Mouse (Mus musculus) MEL (cell line): Measurements from ENCODE around the gene 4930449I24Rik.

Experiments used
- CTCF ChIP-seq, 3 experiments: IDR thresholded peaks in 2 of 3; conservative IDR thresholded peaks in 1 of 3; 2 replicates each; pipeline ENCODE4 v1.5.1; 2011 to 2012; ENCODE audit warnings: low read length in 3 of 3, low read depth in 2 of 3, mild to moderate bottlenecking in 2 of 3, improper control_type of control experiment in 1 of 3, inconsistent platforms in 1 of 3, mixed read lengths in 1 of 3, moderate library complexity in 1 of 3; ENCODE audit not compliant: control insufficient read depth in 1 of 3, insufficient read depth in 1 of 3, poor library complexity in 1 of 3, severe bottlenecking in 1 of 3
- EP300 ChIP-seq, 2 experiments: IDR thresholded peaks; 2 replicates each; pipeline ENCODE4 v1.6.1; 2011; ENCODE audit warnings: improper control_type of control experiment in 2 of 2, low read length in 2 of 2, low read depth in 1 of 2, mild to moderate bottlenecking in 1 of 2
- GATA1 ChIP-seq: IDR thresholded peaks from 2 replicates; pipeline ENCODE4 v1.6.1; 2011; ENCODE audit warnings: low read depth, low read length, improper control_type of control experiment
- KAT2A ChIP-seq: conservative IDR thresholded peaks from 2 replicates; pipeline ENCODE4 v1.6.1; 2012; ENCODE audit warnings: low read depth, low read length, improper control_type of control experiment, inconsistent platforms
- MAZ ChIP-seq: IDR thresholded peaks from 2 replicates; pipeline ENCODE4 v1.6.1; 2012; ENCODE audit warnings: low read depth, mild to moderate bottlenecking, inconsistent platforms, low read length, improper control_type of control experiment
- MYC ChIP-seq: IDR thresholded peaks from 2 replicates; pipeline ENCODE4 v1.6.1; 2011; ENCODE audit warnings: low read depth, mild to moderate bottlenecking, low read length, improper control_type of control experiment, moderate library complexity
- NELFE ChIP-seq: IDR thresholded peaks from 2 replicates; pipeline ENCODE4 v1.6.1; 2011; ENCODE audit warnings: low read depth, low read length, improper control_type of control experiment
- POLR2A ChIP-seq, 2 experiments: IDR thresholded peaks; 2 replicates each; pipeline ENCODE4 v1.6.1; 2011 to 2012; ENCODE audit warnings: low read length in 2 of 2, mild to moderate bottlenecking in 2 of 2, control low read depth in 1 of 2, improper control_type of control experiment in 1 of 2, low read depth in 1 of 2, moderate library complexity in 1 of 2; ENCODE audit not compliant: control insufficient read depth in 1 of 2, insufficient read depth in 1 of 2, poor library complexity in 1 of 2
- RCOR1 ChIP-seq: IDR thresholded peaks from 2 replicates; pipeline ENCODE4 v1.6.1; 2012; ENCODE audit warnings: low read depth, mild to moderate bottlenecking, inconsistent platforms, low read length, improper control_type of control experiment
- TAL1 ChIP-seq: IDR thresholded peaks from 2 replicates; pipeline ENCODE4 v1.6.1; 2012; ENCODE audit warnings: mild to moderate bottlenecking, inconsistent platforms, low read length, moderate library complexity, mixed read lengths
- UBTF ChIP-seq: IDR thresholded peaks from 2 replicates; pipeline ENCODE4 v1.6.1; 2012; ENCODE audit warnings: low read depth, mild to moderate bottlenecking, inconsistent platforms, low read length, improper control_type of control experiment, moderate library complexity, borderline replicate concordance; ENCODE audit not compliant: insufficient read depth
- ZMIZ1 ChIP-seq: IDR thresholded peaks from 2 replicates; pipeline ENCODE4 v1.6.1; 2012; ENCODE audit warnings: low read depth, mild to moderate bottlenecking, inconsistent platforms, low read length, improper control_type of control experiment, moderate library complexity

DNA sequence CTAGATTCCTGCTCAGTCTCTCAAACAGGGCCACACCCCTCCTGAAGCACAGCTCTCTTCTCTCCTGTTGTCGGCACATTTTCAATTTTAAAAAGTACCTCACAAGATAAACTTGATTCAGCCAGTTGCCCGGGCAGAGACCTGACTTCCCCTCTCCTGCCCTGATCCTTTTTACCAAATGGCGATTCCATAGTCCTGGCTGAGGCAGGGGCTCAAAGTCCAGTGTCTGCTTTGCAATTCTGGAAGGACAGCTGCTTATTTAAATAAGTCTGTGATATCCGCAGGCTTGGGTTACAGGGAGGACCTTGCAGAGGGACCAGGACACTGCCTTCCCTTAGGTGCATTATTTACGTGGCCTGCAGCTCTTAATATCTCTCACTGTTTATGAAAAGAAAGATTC lies 30.9 kb upstream of the 4930449I24Rik start:
- TF ChIP-seq MYC (no peak), EP300 (IDR thresholded peaks at IDR 0.05; ENCODE audit: low read depth in 1 of 2, low read length in 2 of 2) (no peak), GATA1 (no peak), UBTF (no peak), POLR2A (IDR thresholded peaks at IDR 0.05; ENCODE audit: control insufficient read depth in 1 of 2, insufficient read depth in 1 of 2, low read depth in 1 of 2, low read length in 2 of 2, poor library complexity in 1 of 2) (no peak), NELFE (no peak), CTCF (IDR thresholded peaks at IDR 0.05 in 2 of 3, conservative IDR thresholded peaks at IDR 0.05 in 1 of 3; ENCODE audit: control insufficient read depth in 1 of 3, insufficient read depth in 1 of 3, low read depth in 2 of 3, low read length in 3 of 3, poor library complexity in 1 of 3, severe bottlenecking in 1 of 3) (no peak), RCOR1 (no peak), TAL1 (no peak), KAT2A (no peak), MAZ (no peak), ZMIZ1 (no peak)
